Mouse (Mus musculus) small intestine, adult 2 months (tissue): ENCODE results near the gene Sh3kbp1.

Source experiments
- CTCF ChIP-seq: fragments of 200-500 bp; IDR thresholded peaks from 2 replicates; pipeline ENCODE4 v1.5.1; 2012; ENCODE audit warnings: low read depth, mild to moderate bottlenecking, control low read depth, inconsistent platforms, low read length, moderate library complexity, mixed read lengths; ENCODE audit not compliant: insufficient replicate concordance, insufficient read length; ENCODE audit errors: extremely low read depth
- POLR2A ChIP-seq: fragments of 200-500 bp; IDR thresholded peaks from 2 replicates; pipeline ENCODE4 v1.6.1; 2012; ENCODE audit warnings: low read depth, mild to moderate bottlenecking, control low read depth, inconsistent platforms, low read length, moderate library complexity

DNA sequence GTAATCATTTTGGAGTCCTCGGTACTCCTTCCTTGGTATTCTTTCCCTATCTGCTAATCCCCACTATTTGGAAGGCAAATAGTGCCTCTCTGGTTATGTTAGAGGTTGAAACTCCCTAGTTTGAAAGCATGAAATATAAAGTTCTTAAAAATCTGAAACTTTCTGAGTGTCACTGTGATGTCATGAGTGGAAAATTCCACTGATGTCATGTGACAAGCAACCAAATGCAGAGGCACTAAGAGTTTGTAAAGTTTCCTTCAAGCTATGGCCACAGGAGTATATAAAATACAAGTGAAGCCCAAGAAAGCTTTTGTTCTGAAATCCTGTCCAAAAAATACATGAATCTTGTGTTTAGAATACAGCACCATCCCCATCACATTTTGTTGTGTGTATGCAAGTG lies 94.3 kb downstream of the Sh3kbp1 start:
- TF ChIP-seq POLR2A (no peak), CTCF (no peak)
